Mouse (Mus musculus): Measurements from ENCODE around the gene Sh2d3c.

Gene Sh2d3c

GRCm38 (mm10) chr2:32756674-32757055 is 35.8 kb downstream of the Sh2d3c start:
- no peak for DNase-seq (ENCODE audit: low read depth, low spot score)

GRCm38 (mm10) chr2:32757056-32757845 is 36.4 kb downstream of the Sh2d3c start, which contains the start of gene Tor2a:
Gene Tor2a (plus strand): TSS chr2:32757234.
- DNase-seq (ENCODE audit: low read depth, low spot score) = peak; percentile 98

GRCm38 (mm10) chr2:32758503-32758902 is 37.6 kb downstream of the Sh2d3c start:
- DNase-seq (ENCODE audit: low read depth, low spot score) = no peak

GRCm38 (mm10) chr2:32759001-32759400 is 38.1 kb downstream of the Sh2d3c start:
- DNase-seq (ENCODE audit: low read depth, low spot score) = no peak

- DNase-seq (ENCODE audit: low read depth, low spot score) = no peak
Measured at GRCm38 (mm10) chr2:32761361-32761760, 40.5 kb downstream of the Sh2d3c start.

GRCm38 (mm10) chr2:32761859-32762258 is 41.0 kb downstream of the Sh2d3c start:
- DNase-seq (ENCODE audit: low read depth, low spot score) = no peak

GRCm38 (mm10) chr2:32763353-32763752 is 42.5 kb downstream of the Sh2d3c start:
- no peak for DNase-seq (ENCODE audit: low read depth, low spot score)

GRCm38 (mm10) chr2:32767241-32767640 is 46.4 kb downstream of the Sh2d3c start:
- no peak for DNase-seq (ENCODE audit: low read depth, low spot score)

- DNase-seq (ENCODE audit: low read depth, low spot score) = no peak
Measured at GRCm38 (mm10) chr2:32768661-32769285, 47.9 kb downstream of the Sh2d3c start.

GRCm38 (mm10) chr2:32769327-32770085 is 48.7 kb downstream of the Sh2d3c start:
- no peak for DNase-seq (ENCODE audit: low read depth, low spot score)

- peak; percentile 48 for DNase-seq (ENCODE audit: low read depth, low spot score)
Measured at GRCm38 (mm10) chr2:32771886-32772285, 51.0 kb downstream of the Sh2d3c start.

GRCm38 (mm10) chr2:32772626-32773279 is 51.9 kb downstream of the Sh2d3c start:
- DNase-seq (ENCODE audit: low read depth, low spot score) = peak; percentile 25

GRCm38 (mm10) chr2:32775359-32776074 is 54.7 kb downstream of the Sh2d3c start, which contains the start of the genes Ttc16 and Ptrh1:
Gene Ttc16 (minus strand): TSS chr2:32775633.
Gene Ptrh1 (plus strand): TSS chr2:32775786.
- DNase-seq (ENCODE audit: low read depth, low spot score) = peak; percentile 97

- peak; percentile 25 for DNase-seq (ENCODE audit: low read depth, low spot score)
Measured at GRCm38 (mm10) chr2:32776192-32776591, 55.3 kb downstream of the Sh2d3c start.

GRCm38 (mm10) chr2:32778081-32778480 is 57.2 kb downstream of the Sh2d3c start:
- DNase-seq (ENCODE audit: low read depth, low spot score) = no peak

- peak; percentile 65 for DNase-seq (ENCODE audit: low read depth, low spot score)
Measured at GRCm38 (mm10) chr2:32779131-32779530, 58.3 kb downstream of the Sh2d3c start.

- DNase-seq (ENCODE audit: low read depth, low spot score) = no peak
Measured at GRCm38 (mm10) chr2:32779714-32780113, 58.9 kb downstream of the Sh2d3c start.

GRCm38 (mm10) chr2:32781710-32782109 is 60.9 kb downstream of the Sh2d3c start:
- DNase-seq (ENCODE audit: low read depth, low spot score) = no peak

- no peak for DNase-seq (ENCODE audit: low read depth, low spot score)
Measured at GRCm38 (mm10) chr2:32784048-32784681, 63.3 kb downstream of the Sh2d3c start, which contains the start of gene Cfap157. Gene Cfap157 (minus strand): TSS chr2:32784428.

- DNase-seq (ENCODE audit: low read depth, low spot score) = peak; percentile 62
Measured at GRCm38 (mm10) chr2:32787176-32787575, 66.3 kb downstream of the Sh2d3c start.
